Mouse (Mus musculus) liver (tissue): ENCODE measurements around the gene Tln1.

Experiments used
- DNase-seq: peaks from one replicate; pipeline ENCODE4 v3.0.0-alpha.2; 2020; ENCODE audit warnings: mixed read lengths

Gene Tln1

GRCm38 (mm10) chr4:43546375-43547047 is 16.0 kb downstream of the Tln1 start:
- DNase-seq, result no peak

GRCm38 (mm10) chr4:43542044-43542443 is 20.4 kb downstream of the Tln1 start:
- DNase-seq, result no peak

GRCm38 (mm10) chr4:43536031-43536430 is 26.5 kb downstream of the Tln1 start:
- DNase-seq, result no peak

GRCm38 (mm10) chr4:43535628-43536027 is 26.9 kb downstream of the Tln1 start:
- no peak for DNase-seq

GRCm38 (mm10) chr4:43533270-43533669 is 29.2 kb downstream of the Tln1 start:
- DNase-seq, result no peak

GRCm38 (mm10) chr4:43530581-43530980 is 31.9 kb downstream of the Tln1 start:
- DNase-seq, result peak; percentile 87

GRCm38 (mm10) chr4:43530081-43530501 is 32.4 kb downstream of the Tln1 start:
- no peak for DNase-seq

- DNase-seq, result no peak
Measured at GRCm38 (mm10) chr4:43528487-43528886, 34.0 kb downstream of the Tln1 start.

GRCm38 (mm10) chr4:43527880-43528279 is 34.6 kb downstream of the Tln1 start:
- peak; percentile 44 for DNase-seq

- peak; percentile 75 for DNase-seq
Measured at GRCm38 (mm10) chr4:43519956-43520355, 42.5 kb downstream of the Tln1 start.

- no peak for DNase-seq
Measured at GRCm38 (mm10) chr4:43519551-43519950, 42.9 kb downstream of the Tln1 start.

- no peak for DNase-seq
Measured at GRCm38 (mm10) chr4:43515764-43516708, 46.5 kb downstream of the Tln1 start.

GRCm38 (mm10) chr4:43513791-43514190 is 48.7 kb downstream of the Tln1 start:
- DNase-seq, result no peak

- DNase-seq, result no peak
Measured at GRCm38 (mm10) chr4:43513300-43513699, 49.2 kb downstream of the Tln1 start.

GRCm38 (mm10) chr4:43512653-43513052 is 49.8 kb downstream of the Tln1 start:
- no peak for DNase-seq

GRCm38 (mm10) chr4:43511675-43512454 is 50.6 kb downstream of the Tln1 start:
- DNase-seq, result no peak

- DNase-seq, result no peak
Measured at GRCm38 (mm10) chr4:43509109-43509508, 53.4 kb downstream of the Tln1 start.

GRCm38 (mm10) chr4:43508666-43508997 is 53.9 kb downstream of the Tln1 start:
- DNase-seq, result peak; percentile 72

- DNase-seq, result no peak
Measured at GRCm38 (mm10) chr4:43507938-43508665, 54.4 kb downstream of the Tln1 start.

GRCm38 (mm10) chr4:43506536-43507185 is 55.8 kb downstream of the Tln1 start, which contains the start of gene Car9:
TSS of gene Car9 (plus strand) at chr4:43506966.
- DNase-seq, result no peak

GRCm38 (mm10) chr4:43506074-43506473 is 56.4 kb downstream of the Tln1 start:
- no peak for DNase-seq

GRCm38 (mm10) chr4:43504269-43504668 is 58.2 kb downstream of the Tln1 start:
- no peak for DNase-seq
